Mouse (Mus musculus) layer of hippocampus, postnatal 36 days (tissue): ENCODE results near the gene Paxip1. TPM values are rescaled to one million over a fixed set of nuclear protein-coding genes. Genes with fewer than 3 reads are reported as not detected.

ENCODE experiments used
- DNase-seq, 2 experiments: peaks; one replicate each; pipeline ENCODE4 v3.0.0; 2022
- total RNA-seq, 2 experiments: library from RNA; stranded (reverse); gene quantifications; 2 replicates each; pipeline ENCODE4 v1.2.3; 2021

The Paxip1 gene
- 10 to 100 TPM; 54.2 to 55.1 TPM for total RNA-seq

DNA sequence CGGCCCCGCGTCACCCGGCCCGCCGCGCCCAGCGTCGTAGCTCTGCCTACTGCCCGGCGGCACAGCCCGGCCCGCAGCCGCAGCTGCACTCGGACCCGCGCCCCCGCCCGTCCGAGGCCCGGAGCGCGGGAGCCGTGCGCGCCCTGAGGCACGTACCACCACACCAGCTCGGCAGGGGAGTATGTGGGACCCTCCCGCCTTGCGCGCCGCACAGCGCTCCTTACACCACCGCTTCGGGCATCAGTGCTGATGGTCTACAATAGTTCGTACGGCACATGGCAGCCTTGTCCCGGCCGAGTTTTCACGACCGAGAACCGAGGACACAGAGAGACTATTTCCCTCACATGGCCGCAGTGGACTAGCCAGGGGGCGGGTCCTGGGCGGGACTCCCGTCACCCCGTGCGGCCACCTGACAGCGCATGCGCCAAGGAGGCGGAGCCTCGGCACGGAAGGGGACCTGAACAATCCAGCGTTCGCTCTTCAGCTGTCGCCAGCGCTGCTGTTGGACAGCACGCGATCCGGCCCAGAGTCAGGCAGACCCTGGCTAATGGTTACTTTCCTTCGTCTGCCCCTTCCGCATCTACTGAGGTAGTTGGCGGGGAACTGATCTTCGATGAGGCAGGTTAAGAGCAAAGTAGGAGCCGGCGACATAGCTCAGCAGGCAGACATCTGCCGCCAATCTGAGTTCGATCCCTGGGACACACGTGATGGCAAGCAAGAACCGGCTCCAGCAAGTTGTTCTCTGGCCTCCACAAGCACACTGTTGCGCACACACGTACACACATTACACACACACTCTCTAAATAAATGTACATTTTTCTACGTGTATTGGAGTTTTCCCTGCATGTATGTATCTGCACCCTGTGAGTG, at the start of gene Paxip1:
TSS of gene Paxip1 (minus strand) at position 389 of the 870 bp plus-strand sequence.
- DNase-seq = peak; percentile 96

DNA sequence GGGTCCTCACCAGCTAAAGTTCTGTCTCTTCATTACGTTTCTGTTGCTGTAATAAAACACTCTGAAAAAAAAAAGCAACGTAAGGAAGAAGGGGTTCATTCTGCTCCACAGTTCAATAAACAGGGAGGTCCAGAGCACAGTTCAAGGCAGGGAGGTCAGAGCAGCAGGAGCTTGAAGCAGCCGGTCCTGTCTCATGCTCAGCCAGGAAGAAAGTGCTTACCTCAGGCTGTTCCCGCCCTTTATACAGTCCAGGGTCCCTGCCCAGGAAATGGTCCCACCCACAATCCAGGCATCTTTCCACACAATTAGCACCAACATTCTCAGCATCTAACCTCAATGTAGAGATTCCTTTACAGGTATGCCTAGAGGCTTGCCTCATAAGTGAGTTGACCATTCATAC, 46.6 kb upstream of the Paxip1 start:
- DNase-seq = no peak

DNA sequence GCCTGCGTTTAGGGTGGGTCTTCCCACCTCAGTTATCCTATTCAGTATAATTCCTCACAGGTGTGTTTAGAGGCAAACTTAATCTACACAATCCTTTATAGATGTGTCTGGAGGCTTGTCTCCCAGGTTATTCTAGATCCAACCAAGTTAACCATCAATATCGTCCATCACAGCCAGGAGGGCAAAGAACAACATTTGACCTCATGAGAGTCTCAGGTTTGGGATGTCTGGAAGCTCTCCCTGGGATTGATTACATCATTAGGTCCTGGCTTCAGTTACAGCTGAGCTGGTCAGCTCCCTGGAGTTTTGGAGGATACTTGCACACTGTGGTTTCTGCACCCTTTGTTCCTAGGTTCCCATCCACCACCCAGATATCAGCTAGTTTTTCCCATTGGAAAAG, 43.6 kb upstream of the Paxip1 start:
- no peak for DNase-seq

DNA sequence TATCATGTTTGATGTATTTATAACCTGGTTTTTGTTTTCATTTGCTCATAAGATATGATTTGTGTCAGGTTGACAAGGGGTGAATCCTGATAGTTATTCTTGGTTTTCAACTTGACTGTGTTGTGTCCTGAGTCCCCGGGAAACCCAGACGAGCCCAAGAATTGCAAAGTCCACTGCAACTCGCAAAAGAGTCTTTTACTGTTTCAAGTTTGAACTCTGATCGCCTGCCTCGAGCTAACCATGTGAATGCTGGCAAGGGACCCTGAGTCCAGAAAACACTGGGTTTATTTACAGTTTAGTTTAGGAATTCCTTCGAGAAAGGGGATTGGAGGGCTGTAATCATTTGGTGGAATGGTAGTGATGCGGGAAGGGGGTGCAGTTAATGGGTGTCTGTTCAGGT, 36.5 kb upstream of the Paxip1 start:
- no peak for DNase-seq

DNA sequence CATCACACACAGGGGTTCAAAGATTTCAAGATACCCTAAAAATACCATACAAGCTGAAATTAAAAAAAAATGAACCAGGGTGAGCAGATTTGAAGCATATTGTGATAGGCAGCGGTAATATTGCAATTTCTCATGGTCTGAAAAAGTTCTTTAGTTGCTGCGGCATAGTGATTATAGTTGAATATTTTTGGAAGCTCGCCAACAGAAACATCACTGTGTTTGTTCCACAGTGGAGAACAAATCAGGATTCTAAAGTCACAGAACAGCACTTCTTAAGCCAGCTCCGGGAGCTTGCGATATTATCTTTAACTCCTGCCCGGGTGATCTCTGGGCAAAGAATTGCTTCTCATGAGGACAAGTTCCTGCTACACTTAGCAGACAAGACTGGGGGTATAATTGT, 29.7 kb upstream of the Paxip1 start:
- no peak for DNase-seq

DNA sequence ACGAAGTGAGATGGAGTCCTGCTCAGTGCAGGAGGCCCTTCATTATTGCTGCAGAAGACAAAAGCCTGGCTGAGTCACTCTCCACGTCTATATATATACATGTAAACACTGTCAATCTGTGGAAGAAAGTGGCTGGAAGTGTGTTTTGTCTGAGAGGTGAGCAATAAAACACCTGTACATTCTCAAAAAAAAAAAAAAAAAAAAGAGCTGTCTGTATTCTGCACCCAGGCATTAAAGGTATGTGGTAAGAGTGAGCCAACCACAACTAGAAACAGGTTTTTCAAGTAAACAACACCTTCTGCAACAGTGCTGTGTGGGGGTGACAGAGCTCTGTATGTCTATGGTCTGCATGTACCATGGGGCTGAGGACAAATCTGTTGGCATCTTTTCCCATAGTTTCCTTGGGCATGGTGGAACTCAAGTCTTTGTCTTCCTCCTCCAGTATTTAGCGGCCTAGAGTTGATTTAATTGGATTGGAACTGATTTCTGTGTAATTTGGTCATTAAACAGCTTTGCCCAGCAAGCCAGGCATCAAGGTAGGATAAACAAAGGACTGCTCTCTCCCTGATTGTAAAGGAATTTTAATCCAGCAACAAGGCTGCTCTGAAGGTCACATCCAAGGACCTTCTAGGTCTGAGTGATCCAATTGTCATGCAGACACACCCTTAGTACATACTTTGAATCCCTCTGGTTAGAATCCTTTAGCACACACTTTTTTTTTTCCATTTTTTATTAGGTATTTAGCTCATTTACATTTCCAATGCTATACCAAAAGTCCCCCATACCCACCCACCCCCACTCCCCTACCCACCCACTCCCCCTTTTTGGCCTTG, 27.6 kb upstream of the Paxip1 start:
- DNase-seq = no peak

DNA sequence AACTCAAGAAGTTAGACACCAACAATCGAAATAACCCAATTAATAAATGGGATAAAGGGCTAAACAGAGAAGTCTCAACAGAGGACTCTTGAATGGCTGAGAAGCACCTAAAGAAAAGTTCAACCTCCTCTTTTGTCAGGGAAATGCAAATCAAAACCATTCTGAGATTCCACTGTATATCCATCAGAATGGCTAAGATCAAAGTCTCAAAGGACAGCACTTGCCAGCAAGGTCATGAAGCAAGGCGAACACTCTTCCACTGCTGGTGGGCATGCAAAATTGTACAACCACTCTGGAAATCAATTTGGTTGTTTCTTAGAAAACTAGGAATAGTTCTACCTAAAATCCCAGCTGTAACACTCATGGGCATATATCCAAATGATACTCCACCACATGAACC, 22.8 kb upstream of the Paxip1 start:
- DNase-seq = no peak

DNA sequence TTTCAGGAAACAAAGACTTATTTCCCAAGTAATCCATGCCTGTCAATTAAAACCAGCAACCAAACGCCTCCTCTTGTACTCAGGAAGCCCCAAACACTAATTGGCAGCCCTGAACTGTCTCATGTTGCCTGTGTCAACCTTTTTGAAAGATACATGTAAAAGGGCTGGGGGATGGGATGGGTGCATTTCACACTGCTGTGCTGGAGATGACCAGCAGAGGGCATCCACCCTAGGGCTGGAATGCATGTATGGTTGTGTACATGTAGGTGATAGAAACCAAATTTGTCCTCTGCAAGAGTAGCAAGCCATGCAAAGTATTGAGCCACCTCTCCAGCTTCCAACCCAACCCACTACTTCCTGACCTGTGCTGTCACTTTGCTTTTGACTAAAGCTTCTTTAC, 2.4 kb upstream of the Paxip1 start:
- DNase-seq = peak; percentile 45 to 53

DNA sequence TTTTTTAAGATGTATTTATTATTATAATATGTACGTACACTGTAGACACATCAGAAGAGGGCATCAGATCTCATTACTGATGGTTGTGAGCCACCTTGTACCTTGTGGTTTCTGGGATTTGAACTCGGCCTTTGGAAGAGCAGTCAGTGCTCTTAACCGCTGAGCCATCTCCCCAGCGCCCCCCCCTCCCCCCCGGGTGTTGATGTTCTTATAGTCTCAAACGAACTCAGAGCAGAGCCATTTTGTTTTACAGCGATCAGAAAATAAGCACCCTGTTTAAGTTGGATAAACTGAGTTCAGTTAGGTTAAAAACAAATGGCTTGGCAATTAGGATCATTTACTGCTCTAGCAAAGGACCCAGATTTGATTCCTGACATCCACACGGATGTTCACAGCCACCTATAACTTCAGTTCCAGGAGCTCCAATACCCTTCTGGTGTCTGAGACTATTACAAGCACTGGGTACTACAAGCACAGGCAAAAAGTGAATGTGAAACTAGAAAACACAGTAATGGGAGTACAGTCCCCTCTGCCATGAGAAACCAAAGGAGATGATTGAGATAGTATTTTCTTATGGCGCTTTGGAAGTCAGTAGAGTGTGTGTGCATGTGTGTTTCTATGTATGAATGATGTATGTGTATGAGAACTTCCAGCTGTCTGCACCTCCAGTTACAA, 1.2 kb upstream of the Paxip1 start:
- no peak for DNase-seq

DNA sequence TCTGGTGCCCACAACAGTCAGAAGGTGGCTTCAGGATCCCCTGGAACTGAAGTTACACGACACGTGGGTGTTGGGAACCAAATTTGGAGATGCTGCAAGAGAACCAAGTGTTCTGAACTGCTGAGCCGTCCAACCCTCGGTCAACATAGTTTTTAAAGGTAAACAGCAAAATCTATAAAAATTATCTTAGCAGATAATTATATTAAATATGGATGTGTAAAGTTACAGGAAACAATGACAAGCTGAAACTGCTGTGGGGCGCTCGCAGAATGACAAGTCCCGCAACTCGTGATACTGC, 631 bp upstream of the Paxip1 start:
- DNase-seq = no peak

DNA sequence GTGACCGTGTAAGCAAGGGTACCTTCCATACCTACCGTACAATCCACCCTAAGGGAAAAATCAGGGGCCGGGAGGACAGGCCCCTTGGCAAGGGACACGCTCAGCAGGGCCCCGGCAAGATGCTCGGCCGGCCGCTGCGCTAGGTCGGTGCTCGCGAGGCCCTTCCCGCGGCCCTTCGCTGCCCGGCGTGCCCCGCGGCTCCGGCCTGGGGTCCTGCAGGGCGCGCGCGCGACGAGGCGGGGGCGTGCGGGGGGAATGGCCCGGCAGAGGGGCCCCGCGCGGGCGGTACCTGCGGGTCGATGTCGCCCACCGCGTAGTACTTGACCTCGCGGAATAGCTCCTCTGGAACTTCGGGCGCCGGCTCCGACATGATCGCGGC, 592 bp downstream of the Paxip1 start:
- DNase-seq = peak; percentile 69 to 79

DNA sequence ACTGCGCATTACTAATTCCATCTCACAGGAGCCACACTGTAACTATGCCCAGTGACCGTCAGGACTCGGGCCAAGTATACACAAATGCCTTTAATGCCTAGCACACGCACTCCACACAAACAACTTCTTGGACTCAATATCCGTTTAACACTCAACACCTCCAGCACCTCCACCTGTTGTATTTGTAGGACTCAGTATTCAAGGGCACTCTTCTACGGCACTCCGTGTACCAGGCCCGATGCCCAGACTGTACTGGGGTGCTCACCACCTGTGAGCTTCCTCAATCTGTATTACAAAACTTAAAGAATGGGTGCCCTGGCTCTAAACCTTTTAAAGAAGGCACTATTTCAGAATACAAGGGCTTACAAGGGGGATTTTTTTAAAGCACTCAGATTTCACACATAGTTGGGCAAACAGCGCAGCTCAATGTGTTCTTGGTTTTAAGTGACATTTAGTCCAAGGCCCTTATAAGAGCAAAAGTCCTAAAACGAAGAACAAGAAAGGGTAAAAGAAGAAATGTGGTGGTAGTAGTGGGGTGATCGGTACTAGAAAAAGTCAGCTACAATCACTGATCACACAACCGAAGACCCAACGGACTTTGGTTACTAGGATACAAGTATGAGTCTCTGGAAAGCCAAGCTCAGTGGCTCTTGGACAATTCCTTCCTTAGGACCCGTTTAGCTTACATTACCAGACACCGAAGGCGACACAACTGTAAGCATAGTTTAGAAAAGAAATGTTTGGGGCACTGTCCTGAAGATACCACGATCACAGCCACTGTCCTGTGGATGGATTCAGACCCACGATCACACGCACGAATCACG, 1.2 kb downstream of the Paxip1 start:
- DNase-seq = no peak

DNA sequence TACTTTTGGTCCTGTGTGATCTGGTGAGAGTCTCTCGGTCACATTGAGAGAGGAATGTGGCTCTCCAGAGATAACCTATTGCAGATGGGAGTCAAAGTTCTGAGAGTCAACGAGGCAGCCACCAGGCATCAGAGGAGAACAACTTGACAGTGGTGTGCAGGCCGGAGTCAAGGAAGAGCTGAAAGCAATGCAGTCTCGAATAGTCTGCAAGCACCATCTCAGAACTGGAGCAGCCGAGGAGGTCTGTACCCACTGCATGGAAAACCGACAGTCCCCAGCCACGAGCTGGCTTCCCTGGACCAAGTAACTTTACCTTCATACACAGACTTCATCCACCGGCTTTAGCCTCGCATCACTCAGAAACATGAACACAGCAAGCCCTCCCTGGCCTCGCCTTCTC, 1.9 kb downstream of the Paxip1 start:
- no peak for DNase-seq

DNA sequence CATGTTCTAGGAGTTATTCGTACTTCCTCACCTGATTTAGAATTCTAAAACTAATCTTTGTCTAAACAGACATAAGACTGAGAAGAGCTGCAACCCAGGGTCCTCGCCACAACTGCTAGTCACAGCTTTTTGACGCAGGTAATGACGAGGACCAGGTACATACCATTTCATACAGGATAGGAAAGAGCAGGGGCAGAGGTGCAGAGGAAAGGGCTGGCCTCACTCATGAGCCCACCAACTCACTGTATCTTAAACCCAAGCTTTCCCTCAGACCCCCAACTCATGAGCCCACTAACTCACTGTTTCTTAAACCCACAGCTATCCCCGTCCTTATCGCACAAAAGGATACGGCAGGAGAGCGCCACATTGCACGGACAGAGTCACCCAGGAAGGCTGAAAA, 8.1 kb downstream of the Paxip1 start:
- no peak for DNase-seq

DNA sequence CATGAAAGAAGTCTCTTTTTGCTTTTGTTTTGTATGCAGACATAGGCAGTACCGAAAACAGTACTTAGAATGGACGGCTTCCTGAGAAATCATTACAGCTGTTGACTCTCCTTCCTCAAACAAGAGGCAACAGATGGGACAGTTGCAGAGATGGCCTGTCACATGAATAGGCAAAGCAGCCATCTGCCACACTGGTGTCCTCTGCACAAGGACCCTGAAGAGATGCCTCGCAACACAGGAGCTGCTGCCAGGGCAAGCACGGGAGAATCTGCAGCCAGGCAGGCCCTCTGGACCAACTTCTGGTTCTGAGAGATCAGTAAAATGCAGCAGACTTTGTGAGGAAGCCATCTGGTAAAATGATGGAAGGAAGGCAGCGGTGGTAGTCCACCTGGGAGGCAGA, 23.5 kb downstream of the Paxip1 start:
- DNase-seq = no peak

DNA sequence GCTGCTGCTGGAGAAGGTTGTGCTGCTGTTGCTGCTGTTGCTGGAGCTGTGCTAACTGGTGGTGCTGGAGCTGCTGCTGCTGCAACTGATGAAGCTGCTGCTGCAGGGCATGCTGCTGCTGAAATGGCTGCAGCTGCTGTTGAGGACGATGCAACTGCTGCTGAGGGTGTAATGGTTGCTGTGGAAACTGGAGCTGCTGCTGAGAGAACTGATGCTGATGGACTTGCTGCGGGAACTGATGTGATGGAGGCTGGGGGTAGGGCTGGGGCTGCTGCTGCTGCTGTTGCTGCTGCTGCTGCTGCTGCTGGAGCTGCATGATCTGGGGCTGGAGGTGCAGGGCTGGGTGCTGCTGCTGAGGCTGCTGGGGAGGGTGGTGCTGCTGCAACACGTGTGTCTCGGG, 25.7 kb downstream of the Paxip1 start:
- no peak for DNase-seq

DNA sequence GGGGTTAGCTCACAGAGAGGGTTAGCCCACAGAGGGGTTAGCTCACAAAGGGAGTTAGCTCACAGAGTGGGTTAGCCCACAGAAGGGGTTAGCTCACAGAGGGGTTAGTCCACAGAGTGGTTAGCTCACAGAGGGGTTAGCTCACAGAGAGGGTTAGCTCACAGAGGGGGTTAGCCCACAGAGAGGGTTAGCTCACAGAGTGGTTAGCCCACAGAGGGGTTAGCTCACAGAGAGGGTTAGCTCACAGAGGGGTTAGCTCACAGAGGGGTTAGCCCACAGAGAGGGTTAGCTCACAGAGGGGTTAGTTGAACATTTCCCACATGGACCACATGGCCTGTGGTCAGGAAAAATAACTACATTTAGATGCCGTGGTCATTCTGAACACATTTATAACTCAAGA, 46.5 kb downstream of the Paxip1 start:
- DNase-seq = no peak

DNA sequence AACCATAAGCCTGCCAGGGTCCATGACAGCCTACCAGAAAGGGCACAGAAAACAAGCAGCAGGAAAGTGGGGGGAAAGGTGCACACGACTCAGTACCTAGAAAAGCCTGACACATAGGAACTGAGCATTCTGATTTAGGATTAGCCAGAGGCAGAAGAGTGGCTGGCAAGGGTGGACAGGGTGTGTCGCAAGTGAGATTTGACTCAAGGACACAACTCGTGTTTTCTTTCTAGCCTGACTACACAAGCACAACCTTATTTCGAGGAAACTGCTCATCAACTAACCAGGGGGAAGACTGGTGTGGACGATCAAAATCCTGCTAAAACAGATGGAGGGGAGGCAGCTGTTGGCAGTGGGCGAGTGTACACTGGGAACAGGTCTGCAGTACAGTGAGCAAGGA, 52.3 kb downstream of the Paxip1 start:
- no peak for DNase-seq

DNA sequence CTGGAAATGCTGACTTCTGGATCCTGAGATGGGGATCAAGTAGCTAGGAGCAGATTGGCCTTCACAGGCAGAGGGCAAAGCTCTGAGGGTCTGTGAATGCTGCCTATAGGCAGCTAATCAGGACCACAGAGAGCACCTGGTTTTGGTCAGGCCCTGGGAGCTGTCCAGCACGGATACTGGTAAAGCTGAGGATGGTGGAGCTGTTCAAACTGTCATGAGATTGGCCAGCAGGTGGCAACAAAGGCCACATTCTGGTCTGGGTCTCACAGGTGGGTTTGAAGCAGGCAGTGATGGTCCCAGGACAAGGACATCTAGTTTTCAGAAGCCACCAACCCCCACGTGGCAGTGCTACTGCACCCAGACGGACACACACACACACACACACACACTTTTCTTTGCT, 54.3 kb downstream of the Paxip1 start:
- DNase-seq = no peak

DNA sequence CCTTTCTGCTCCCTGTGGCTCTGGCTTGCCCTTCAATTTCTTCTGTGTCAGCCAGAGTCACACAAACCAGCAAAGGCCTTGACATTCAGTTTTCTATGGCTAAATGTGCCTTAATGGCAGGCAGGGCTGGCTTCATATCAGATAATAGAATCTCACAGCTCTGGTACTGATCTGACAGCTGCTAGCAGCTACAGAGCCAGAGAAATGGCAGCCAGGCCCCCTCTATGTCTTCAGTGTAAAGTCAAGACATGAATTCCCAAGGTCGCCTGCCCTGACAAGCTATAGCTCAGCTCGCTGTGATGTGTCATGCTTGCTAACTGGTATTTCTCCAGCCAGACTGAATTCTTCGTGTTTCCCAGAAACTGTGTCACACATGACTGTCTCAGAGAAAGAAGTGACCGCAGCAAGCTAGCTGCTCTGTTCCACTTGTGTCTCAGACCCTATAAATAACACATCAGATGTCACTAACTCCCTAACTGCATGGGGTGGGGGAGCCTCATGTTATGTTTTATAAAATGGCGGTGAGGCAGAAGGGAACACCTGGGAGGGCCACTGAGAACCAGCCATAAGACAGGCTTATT, 59.1 kb downstream of the Paxip1 start:
- DNase-seq = no peak

DNA sequence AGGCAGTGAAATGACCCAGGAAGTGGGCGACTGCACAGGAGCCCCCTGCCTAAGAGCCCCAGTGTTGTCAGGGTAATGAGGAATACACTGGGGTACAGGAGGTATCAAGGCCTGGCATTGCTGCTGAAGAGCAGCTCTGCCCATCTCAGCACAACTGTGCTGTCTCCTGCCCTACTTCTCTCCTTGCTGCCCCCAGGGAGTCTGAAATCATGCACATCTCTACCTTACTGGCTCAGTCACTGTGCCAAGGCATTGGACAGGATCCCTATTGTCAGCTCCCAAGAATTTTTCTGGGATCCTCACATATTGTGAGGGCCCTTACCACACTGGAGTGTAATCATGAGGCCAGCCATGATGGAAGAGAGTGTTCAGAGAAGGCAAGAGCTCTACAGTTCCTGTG, 60.1 kb downstream of the Paxip1 start:
- DNase-seq = no peak

DNA sequence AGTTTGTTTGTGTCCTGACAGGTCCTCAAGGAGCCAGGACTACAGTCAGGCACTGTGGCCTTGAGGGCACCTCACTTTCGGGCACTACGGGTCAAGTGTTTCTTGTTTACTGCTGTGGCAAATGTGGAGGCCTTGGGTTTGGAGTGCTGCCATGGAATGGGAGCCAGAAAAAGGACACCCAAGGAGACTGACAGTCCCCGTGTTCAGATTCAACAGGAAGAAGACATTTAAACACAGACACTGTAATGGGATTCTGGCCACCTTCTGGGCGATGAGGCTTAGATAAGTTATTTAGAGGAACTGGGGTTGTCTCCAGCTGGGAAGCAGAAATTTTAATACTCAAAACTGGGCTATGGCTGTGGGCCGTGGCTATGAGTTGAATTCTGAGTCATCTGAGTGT, 60.8 kb downstream of the Paxip1 start:
- DNase-seq = no peak
